Mouse (Mus musculus): ENCODE measurements around the gene Paqr7.

Gene Paqr7

GRCm38 (mm10) chr4:134501095-134501494, 4.6 kb downstream of the Paqr7 start:
- DNase-seq (ENCODE audit: low spot score in 2 of 2) = no peak

DNA sequence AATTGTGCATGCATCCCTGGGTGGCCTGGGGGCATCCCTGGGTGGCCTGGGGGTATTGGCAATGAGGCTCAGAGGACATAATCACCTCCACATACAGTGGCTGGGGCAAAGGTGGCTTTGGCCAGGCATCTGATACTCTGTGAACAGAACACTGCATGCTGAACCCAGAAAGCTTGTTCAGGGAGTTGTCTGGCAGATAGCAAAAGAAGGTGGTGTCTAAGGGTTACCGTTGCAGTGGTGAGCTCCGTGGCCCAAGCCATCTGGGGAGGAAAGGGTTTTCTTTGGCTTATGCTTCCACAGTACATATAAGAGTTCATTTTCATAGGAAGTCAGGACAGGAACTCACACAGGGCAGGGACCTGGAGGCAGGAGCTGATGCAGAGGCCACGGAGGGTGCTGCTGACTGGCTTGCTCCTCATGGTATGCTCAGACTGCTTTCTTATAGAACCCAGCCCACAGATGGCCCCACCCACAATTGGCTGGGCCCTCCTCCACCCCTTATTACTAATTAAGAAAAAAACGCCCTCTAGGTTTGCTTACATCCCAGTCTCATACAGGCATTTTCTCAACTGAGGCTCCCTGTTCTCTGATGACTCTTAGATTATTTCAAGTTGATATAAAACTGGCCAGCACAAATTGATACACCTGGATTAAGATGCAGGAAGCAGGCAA, 7.3 kb downstream of the Paqr7 start:
- DNase-seq (ENCODE audit: low spot score in 2 of 2) = no peak

DNA sequence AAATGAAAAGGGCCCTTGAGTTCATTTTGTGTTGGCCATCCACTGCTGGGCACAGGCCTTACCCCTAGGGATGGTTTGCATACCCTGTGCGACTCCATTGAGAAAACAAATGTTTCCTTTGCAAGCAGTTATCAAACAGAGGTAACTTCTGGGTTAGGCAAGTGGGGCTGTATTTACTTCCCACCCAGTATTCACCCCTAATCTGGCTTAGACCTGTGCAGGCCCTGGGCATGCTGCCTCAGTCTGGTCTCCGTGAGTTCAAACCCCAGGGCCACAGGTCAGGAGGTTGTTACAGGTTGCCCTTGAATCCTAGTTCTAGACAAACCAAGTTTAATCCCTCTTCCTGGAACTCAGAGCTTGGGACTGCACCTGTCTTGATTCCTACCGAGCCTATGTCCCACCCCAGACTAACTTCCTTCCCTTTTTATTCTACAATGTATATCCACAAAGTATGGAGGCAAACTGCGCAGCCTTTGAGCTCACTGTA, 8.8 kb downstream of the Paqr7 start:
- DNase-seq (ENCODE audit: low spot score in 2 of 2) = no peak

DNA sequence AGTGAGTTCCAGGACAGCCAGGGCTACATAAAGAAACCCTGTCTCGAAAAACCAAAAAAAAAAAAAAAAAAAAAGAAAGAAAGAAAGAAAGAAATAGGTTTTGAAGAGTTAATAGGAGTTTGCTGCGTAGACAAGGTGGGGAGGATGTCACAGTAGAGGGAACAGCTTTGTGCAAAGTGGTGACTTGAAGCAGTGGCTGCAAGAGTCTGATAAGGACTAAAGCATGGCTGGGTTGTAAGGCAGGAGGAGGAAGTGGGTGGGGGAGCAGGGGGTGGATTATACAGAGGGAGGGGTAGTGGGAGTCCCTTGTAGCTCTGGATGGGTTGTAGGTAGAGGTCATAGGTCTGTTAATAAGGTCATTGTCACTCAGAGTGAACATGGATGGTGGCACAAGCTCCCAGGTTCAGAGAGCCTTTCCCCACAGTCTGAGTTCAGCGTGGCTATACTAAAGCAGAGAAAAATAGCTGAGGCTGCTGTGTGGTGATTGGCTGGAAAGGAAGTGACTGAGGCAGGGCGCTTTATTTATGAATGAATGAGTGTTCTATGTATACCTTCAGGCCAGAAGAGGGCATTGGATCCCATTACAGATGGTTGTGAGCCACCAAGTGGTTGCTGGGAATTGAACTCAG, 9.6 kb downstream of the Paqr7 start:
- DNase-seq (ENCODE audit: low spot score in 2 of 2) = peak; percentile 26 to 41

DNA sequence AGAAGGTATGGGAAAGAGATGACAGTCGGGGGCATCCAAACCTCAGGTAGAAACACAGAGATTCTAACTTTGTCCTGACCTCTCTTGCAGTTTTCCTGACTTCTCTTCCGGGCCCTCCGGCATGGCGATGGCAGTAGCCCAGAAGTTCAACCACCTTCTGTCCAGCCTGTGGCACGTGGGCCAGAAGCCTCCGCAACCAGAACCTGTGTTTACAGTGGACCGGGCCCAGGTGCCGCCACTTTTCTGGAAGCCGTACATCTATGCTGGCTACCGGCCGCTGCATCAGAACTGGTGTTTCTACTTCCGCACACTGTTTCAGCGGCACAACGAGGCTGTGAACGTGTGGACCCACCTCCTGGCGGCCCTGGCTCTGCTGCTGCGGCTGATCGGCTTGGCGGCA, 10.2 kb downstream of the Paqr7 start:
- DNase-seq (ENCODE audit: low spot score in 2 of 2) = no peak

- no peak for DNase-seq (ENCODE audit: low spot score in 2 of 2)
These were observed 13.9 kb downstream of the Paqr7 start for GRCm38 (mm10) chr4:134510396-134510795.

- DNase-seq (ENCODE audit: low spot score in 2 of 2) = peak; percentile 78 to 84
These were observed 14.4 kb downstream of the Paqr7 start, which contains the start of gene Aunip for GRCm38 (mm10) chr4:134510845-134511411. Gene Aunip, plus strand, starts transcription at chr4:134510999.

- DNase-seq (ENCODE audit: low spot score in 2 of 2) = no peak
These were observed 15.2 kb downstream of the Paqr7 start for GRCm38 (mm10) chr4:134511730-134512129.

DNA sequence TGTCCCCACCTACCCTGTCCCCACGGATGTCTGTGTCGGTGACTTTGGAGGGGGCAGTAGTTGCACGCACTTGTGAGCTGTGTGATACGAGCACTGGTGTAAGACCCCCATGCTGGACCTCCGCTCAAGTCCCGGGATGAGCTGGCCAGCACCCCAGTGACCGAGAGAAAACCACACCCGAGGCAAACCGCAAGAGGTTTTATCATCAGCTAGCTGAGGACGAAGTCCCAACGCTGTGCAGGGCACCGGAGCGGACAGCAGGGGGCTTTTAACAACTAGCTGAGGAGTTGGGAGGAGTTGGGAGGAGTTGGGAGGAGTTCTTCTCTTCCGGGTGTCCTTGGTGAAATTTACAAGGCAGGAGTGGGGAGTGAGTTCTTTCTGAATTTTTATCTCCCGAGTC, 16.3 kb downstream of the Paqr7 start:
- peak; percentile 56 to 73 for DNase-seq (ENCODE audit: low spot score in 2 of 2)

DNA sequence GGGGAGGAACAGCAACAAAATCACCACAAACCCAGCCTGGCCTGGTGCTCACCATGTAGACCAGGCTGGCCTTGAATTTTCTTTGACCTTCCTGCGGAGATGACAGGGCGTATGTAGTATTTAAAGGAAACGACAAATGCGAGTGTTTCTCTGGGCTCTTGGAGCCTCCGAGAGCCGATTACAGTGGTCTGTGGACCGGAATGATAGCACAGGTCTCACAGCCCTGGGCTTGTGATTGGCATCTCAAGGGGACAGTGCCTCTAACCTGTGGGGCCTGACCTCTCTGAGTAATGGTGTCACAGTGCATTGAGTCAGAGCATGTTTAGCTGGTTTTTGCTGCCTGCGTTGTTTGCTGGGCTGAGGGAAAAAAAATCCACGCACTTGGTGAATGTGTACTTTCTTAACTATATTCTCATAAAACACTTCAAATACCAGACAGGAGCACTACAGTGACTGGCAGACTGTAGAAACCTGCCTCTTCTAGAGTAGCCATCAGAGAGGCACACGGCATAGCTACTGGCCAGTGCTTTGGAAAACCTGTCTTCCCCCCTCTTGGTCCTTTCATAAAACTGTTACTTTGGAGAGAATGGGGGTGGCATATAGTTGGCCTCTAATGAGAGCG, 17.9 kb downstream of the Paqr7 start:
- no peak for DNase-seq (ENCODE audit: low spot score in 2 of 2)

DNA sequence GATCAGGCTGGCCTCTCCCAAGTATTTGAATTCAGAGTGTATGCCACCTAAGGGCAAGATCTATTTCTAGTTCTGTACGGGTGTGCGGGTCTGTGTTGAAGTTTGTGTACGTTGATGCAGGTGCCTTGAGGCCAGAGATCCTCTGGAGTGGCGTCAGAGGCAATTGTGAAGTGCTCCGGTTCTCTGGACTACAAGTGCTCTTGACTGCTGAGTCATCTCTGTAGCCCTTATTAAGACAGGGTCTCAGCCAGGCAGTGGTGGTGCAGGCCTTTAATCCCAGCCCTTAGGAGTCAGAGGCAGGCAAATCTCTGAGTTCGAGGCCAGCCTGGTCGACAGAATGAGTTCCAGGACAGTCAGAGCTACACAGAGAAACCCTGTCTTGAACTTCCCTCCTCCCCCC, 19.1 kb downstream of the Paqr7 start:
- DNase-seq (ENCODE audit: low spot score in 2 of 2) = no peak

GRCm38 (mm10) chr4:134516981-134517380, 20.5 kb downstream of the Paqr7 start:
- DNase-seq (ENCODE audit: low spot score in 2 of 2) = no peak

DNA sequence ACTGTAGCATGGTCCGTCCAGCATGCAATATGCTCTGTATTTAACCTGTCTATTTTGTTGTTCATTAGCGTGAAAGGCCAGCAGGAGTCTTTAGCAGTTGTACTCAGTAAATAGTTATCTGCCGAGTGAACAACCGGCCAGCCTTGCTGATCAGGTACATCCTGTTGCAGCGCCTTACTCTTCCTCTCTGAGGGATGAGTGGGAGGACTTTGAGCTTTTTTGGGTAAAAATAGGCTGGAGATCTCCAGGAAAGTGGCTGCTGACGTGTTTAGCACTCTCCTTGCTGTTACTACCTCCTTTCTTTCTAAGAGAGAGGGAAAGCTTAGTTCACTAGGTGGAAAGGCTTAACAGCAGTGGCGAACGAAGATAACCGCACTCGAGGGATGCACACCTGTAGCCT, 21.2 kb downstream of the Paqr7 start:
- DNase-seq (ENCODE audit: low spot score in 2 of 2) = no peak

- DNase-seq (ENCODE audit: low spot score in 2 of 2) = no peak
These were observed 22.0 kb downstream of the Paqr7 start for GRCm38 (mm10) chr4:134518541-134518940.

- no peak for DNase-seq (ENCODE audit: low spot score in 2 of 2)
These were observed 22.8 kb downstream of the Paqr7 start for GRCm38 (mm10) chr4:134519281-134519680.

GRCm38 (mm10) chr4:134523447-134523846, 26.9 kb downstream of the Paqr7 start:
- no peak for DNase-seq (ENCODE audit: low spot score in 2 of 2)

DNA sequence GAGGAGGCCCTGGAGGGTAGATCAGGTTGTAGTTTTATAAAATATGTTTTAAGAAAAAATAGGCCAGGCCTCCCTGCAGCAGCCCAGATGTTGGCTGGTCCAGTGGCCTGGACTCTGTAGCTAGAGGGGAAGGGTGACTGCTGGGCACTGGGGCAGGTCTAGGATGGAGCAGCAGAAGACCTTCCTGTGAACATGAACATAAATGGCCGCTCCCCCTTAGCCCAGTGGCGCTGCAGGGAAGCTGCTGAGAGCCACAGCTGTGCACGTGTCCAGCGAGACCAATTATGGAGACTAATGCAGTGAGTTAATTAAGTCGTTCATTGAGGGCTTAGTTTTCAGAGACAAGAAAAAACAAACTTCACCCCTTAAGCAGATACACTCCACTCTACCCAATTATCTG, 29.3 kb downstream of the Paqr7 start:
- DNase-seq (ENCODE audit: low spot score in 2 of 2) = no peak

GRCm38 (mm10) chr4:134526220-134526619, 29.7 kb downstream of the Paqr7 start:
- DNase-seq (ENCODE audit: low spot score in 2 of 2) = no peak

DNA sequence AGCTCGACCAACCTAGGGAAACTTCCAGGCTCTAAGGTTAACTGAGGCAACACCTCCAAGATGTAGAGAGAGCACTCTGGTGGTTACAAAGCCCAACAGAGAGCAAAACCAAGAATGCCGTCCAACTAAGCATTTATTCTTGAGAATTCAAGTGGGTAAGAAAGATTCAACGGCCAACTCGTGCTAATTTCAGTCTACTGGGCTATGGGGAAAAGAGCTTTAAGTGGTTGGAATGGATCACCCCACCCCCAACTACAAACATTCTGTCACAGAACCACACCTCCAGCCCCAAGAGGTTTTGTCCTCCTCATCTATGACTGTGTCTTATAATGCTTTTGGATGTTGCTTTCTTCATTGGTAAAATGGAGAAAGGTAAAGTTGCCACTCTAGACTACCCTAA, 36.4 kb downstream of the Paqr7 start:
- no peak for DNase-seq (ENCODE audit: low spot score in 2 of 2)

DNA sequence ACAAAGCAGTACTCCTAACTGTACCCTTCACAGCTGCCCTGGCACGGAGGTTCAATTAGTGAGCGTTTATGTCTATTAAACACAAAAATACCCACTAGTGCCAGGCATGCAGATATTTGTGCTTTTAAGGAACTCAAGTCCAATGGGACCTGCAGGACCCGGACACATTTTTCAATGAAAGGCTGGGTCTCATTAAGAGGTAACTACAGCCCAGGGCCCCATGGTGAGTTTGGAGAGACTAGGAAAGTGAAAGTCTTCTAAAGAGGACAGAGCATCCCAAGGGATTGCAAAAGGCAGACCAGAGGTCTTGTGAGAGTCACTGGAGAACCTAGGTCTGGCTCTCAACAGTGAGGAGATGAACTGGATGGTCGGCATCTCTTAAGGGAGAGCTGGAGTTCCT, 36.9 kb downstream of the Paqr7 start:
- DNase-seq (ENCODE audit: low spot score in 2 of 2) = no peak

DNA sequence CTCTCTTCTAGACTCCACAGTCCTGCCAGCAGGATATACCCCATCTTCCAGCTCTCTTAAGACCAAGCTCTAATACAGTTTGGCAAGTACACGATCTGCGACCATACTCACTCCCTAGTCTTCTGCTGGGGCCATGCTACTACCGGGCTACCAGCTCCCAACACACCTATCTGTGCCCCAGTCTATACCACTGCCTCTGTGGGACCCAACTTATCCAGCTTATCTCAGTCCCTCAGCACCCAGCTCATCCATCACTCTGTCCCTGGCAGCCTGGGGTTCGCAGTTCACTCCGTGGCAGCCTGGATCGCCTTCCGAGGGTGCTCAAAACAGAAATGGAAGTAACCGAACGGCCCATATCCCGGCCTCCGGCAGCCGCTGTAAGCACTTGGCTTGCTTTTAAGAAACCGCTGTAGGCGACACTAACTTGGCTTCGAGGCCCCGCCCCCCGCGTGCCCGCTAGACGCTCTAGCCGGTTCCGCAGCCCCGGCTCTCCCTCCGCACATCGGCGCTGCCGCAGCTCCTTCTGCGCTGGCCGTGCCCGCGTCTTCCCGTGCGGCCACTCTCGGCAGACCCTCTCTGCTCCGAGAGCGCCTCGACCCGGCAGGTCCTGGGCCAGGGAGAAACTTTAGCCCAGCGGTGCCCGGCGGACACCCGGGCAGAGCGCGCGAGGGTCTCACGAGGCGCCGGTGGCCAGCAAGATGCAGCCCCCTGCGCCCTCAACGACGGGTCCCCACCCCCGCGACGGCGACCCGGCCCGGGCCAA, 37.8 kb downstream of the Paqr7 start:
- peak; percentile 74 to 77 for DNase-seq (ENCODE audit: low spot score in 2 of 2)
